Mouse (Mus musculus): ENCODE measurements at regions not wholly inside any gene's neighbourhood (a gene's known extent, or its start where the extent isn't known, plus 50 kb on each side); places are given as distances from the start of the nearest gene placed in this dataset.

- no peak for DNase-seq (ENCODE audit: low spot score in 2 of 2)
These were observed 79.0 kb upstream of the Jade1 start for GRCm38 (mm10) chr3:41476516-41476915.

GRCm38 (mm10) chr3:41472586-41472985 lies 82.9 kb upstream of the Jade1 start:
- no peak for DNase-seq (ENCODE audit: low spot score in 2 of 2)

GRCm38 (mm10) chr3:41469106-41469505 lies 86.4 kb upstream of the Jade1 start:
- DNase-seq (ENCODE audit: low spot score in 2 of 2) = no peak

GRCm38 (mm10) chr3:41467857-41468256 lies 87.7 kb upstream of the Jade1 start:
- DNase-seq (ENCODE audit: low spot score in 2 of 2) = no peak

- DNase-seq (ENCODE audit: low spot score in 2 of 2) = no peak
These were observed 89.6 kb upstream of the Jade1 start for GRCm38 (mm10) chr3:41465893-41466292.

GRCm38 (mm10) chr3:41462953-41463644 lies 92.4 kb upstream of the Jade1 start:
- DNase-seq (ENCODE audit: low spot score in 2 of 2) = no peak

- no peak for DNase-seq (ENCODE audit: low spot score in 2 of 2)
These were observed 95.4 kb upstream of the Jade1 start for GRCm38 (mm10) chr3:41460131-41460530.

GRCm38 (mm10) chr3:41458156-41458555 lies 97.4 kb upstream of the Jade1 start:
- DNase-seq (ENCODE audit: low spot score in 2 of 2) = no peak

GRCm38 (mm10) chr3:41453525-41453924 lies 102.0 kb upstream of the Jade1 start:
- no peak for DNase-seq (ENCODE audit: low spot score in 2 of 2)

- DNase-seq (ENCODE audit: low spot score in 2 of 2) = no peak
These were observed 102.8 kb upstream of the Jade1 start for GRCm38 (mm10) chr3:41452716-41453090.

GRCm38 (mm10) chr3:41452020-41452715 lies 103.4 kb upstream of the Jade1 start:
- DNase-seq (ENCODE audit: low spot score in 2 of 2) = no peak

GRCm38 (mm10) chr3:41450696-41451095 lies 104.8 kb upstream of the Jade1 start:
- DNase-seq (ENCODE audit: low spot score in 2 of 2) = no peak

GRCm38 (mm10) chr3:41444243-41444753 lies 111.2 kb upstream of the Jade1 start:
- no peak for DNase-seq (ENCODE audit: low spot score in 2 of 2)

GRCm38 (mm10) chr3:41436238-41436637 lies 119.3 kb upstream of the Jade1 start:
- DNase-seq (ENCODE audit: low spot score in 2 of 2) = no peak

- no peak for DNase-seq (ENCODE audit: low spot score in 2 of 2)
These were observed 122.4 kb upstream of the Jade1 start for GRCm38 (mm10) chr3:41433106-41433505.

GRCm38 (mm10) chr3:41432376-41432775 lies 123.2 kb upstream of the Jade1 start:
- DNase-seq (ENCODE audit: low spot score in 2 of 2) = no peak

GRCm38 (mm10) chr3:41430191-41430590 lies 125.3 kb upstream of the Jade1 start:
- no peak for DNase-seq (ENCODE audit: low spot score in 2 of 2)

GRCm38 (mm10) chr3:41426946-41427345 lies 128.6 kb upstream of the Jade1 start:
- DNase-seq (ENCODE audit: low spot score in 2 of 2) = no peak

GRCm38 (mm10) chr3:41425863-41426262 lies 129.7 kb upstream of the Jade1 start:
- no peak for DNase-seq (ENCODE audit: low spot score in 2 of 2)

- DNase-seq (ENCODE audit: low spot score in 2 of 2) = no peak
These were observed 131.2 kb upstream of the Jade1 start for GRCm38 (mm10) chr3:41424142-41424939.

GRCm38 (mm10) chr3:41423630-41424029 lies 131.9 kb upstream of the Jade1 start:
- no peak for DNase-seq (ENCODE audit: low spot score in 2 of 2)
